ENCODE assay signal across 8 mouse cellular contexts in genomic region chr9:8133586-8134115, GRCm38 (mm10). TPM values are rescaled to one million over a fixed set of nuclear protein-coding genes. Genes with fewer than 3 reads are reported as not detected.
DNase-seq lines count a peak whose midpoint lies in the region; ATAC-seq lines count a peak whose summit lies in the region.

No protein-coding gene starts in this region.

- H3K4me2 ChIP-seq in neural tube, embryonic 13.5 days, result peak overlapping the region; percentile 66

- H3K27me3 ChIP-seq in neural tube, embryonic 13.5 days, result peaks cover 8% of the 10 kb centered on the region; the same call in 1 of the 2 replicates

- H3K9ac ChIP-seq in neural tube, embryonic 13.5 days, result peak overlapping the region; percentile 73

- DNase-seq in cerebellum, postnatal 14 days, result no peak
- peak; percentile 20 to 24 for DNase-seq in right cerebral cortex, adult 2 months (ENCODE audit: low spot score in 2 of 2)
- DNase-seq in right cerebral cortex, postnatal 25 days, result no peak
- DNase-seq in induced T-regulatory cell, adult 2 months (ENCODE audit: low read depth), result peak; percentile 6
- DNase-seq in thymus, postnatal 14 days, result no peak
- no peak for DNase-seq in layer of hippocampus, postnatal 36 days

- H3K27ac ChIP-seq in neural tube, embryonic 13.5 days (replicated peaks), result no peak overlapping the region

- 2% methylated on average over 22 of the region's 22 CpGs for WGBS in neural tube, embryonic 13.5 days

- peak overlapping the region; percentile 76 for H3K4me3 ChIP-seq in neural tube, embryonic 13.5 days

- peaks cover 12% of the 10 kb centered on the region for H3K4me1 ChIP-seq in neural tube, embryonic 13.5 days (replicated peaks)

- no peaks in the 10 kb centered on the region for H3K36me3 ChIP-seq in neural tube, embryonic 13.5 days

- no peaks in the 10 kb centered on the region for H3K9me3 ChIP-seq in neural tube, embryonic 13.5 days

- 0 out of 2 replicates have a peak, but pooled peaks have one; percentile 12 for ATAC-seq in cerebellum, adult (ENCODE audit: insufficient number of reproducible peaks, low FRiP score, low TSS enrichment)
- ATAC-seq in neural tube, embryonic 13.5 days (ENCODE audit: low read depth), result peak; percentile 68

RNA-seq across cellular contexts. Expression of gene Cep126, which starts 0.4 kb away (rescaled TPM):
- 3.2 and 4.5 TPM in 2 replicates for polyA plus RNA-seq in neural tube, embryonic 13.5 days (2015; fragmentation: Nextera tagmentation; extraction: Ambion mirVana)
- total RNA-seq in layer of hippocampus, postnatal 36 days (2021), result 10 to 100 TPM; 17.8 to 17.9 TPM

Comparison
In these comparisons a context has a peak if more than half of its experiments do, and no peak if none do; other contexts are left out.
1. DNase-seq: peak in right cerebral cortex, adult 2 months (2 of 2) and induced T-regulatory cell, adult 2 months (single experiment); none in cerebellum, postnatal 14 days (0 of 2), right cerebral cortex, postnatal 25 days (single experiment), thymus, postnatal 14 days (single experiment) and layer of hippocampus, postnatal 36 days (0 of 2).